Mouse (Mus musculus) kidney, postnatal 0 days (tissue): ENCODE measurements at regions not wholly inside any gene's neighbourhood (a gene's known extent, or its start where the extent isn't known, plus 50 kb on each side); places are given as distances from the start of the nearest gene placed in this dataset.
A peak's percentile ranks its signal among the peaks of the same experiment; 100 is the strongest.

Source experiments
- ATAC-seq: fragments of 200-750 bp; cut with Nextera tagmentation; replicated peaks from 2 replicates; pipeline ENCODE4 v1.8.0; 2017; ENCODE audit warnings: low read depth, moderate number of reproducible peaks, moderate TSS enrichment, moderate library complexity; ENCODE audit not compliant: low FRiP score
- DNase-seq: peaks from one replicate; pipeline ENCODE4 v3.0.0-alpha.2; 2016; ENCODE audit warnings: low spot score
- H3K27ac ChIP-seq: fragments of 300-500 bp; sonication (generic); 2 replicates; pipeline ENCODE4 v1.5.1; 2014; ENCODE audit warnings: mild to moderate bottlenecking
- H3K27me3 ChIP-seq: fragments of 300-500 bp; sonication (generic); 2 replicates; pipeline ENCODE4 v1.6.1; 2014; ENCODE audit warnings: low read length, mixed read lengths; ENCODE audit not compliant: insufficient read depth
- H3K36me3 ChIP-seq: fragments of 300-500 bp; sonication (generic); 2 replicates; pipeline ENCODE4 v1.6.1; 2014; ENCODE audit warnings: low read length, mixed read lengths; ENCODE audit not compliant: insufficient read depth
- H3K4me1 ChIP-seq: fragments of 300-500 bp; sonication (generic); replicated peaks from 2 replicates; pipeline ENCODE4 v1.6.1; 2014; ENCODE audit warnings: antibody characterized with exemption, low read length, mixed read lengths; ENCODE audit not compliant: insufficient read depth
- H3K4me2 ChIP-seq: fragments of 300-500 bp; sonication (generic); 2 replicates; pipeline ENCODE4 v1.6.1; 2014; ENCODE audit warnings: mild to moderate bottlenecking, low read length, moderate library complexity, mixed read lengths
- H3K4me3 ChIP-seq: fragments of 300-500 bp; sonication (generic); replicated peaks from 2 replicates; pipeline ENCODE4 v1.5.1; 2014; ENCODE audit warnings: low read depth, low read length
- H3K9ac ChIP-seq: fragments of 300-500 bp; sonication (generic); 2 replicates; pipeline ENCODE4 v1.6.1; 2014; ENCODE audit warnings: low read depth, low read length
- H3K9me3 ChIP-seq: fragments of 300-500 bp; sonication (generic); replicated peaks from 2 replicates; pipeline ENCODE4 v1.6.1; 2016; ENCODE audit warnings: low read length, inconsistent platforms, mixed read lengths
- CTCF ChIP-seq: IDR thresholded peaks from 2 replicates; pipeline ENCODE4 v1.5.1; 2016; ENCODE audit warnings: antibody characterized with exemption, low read depth, mild to moderate bottlenecking, moderate library complexity
- WGBS: fragments of 180-500 bp; shearing (Covaris S2); extraction: QIAGEN DNeasy Blood & Tissue Kit; methylation state at CpG from one replicate; pipeline ENCODE4 v1.1.7; 2014; 5-methylcytosine and 5-hydroxymethylcytosine counted together

GRCm38 (mm10) chr10:83964838-83965237, 242.2 kb downstream of the 1500009L16Rik start:
- TF ChIP-seq CTCF: no peak
- H3K36me3 ChIP-seq: no peaks in the 10 kb centered on the region
- no peak for ATAC-seq
- no peak overlapping the region for H3K4me3 ChIP-seq
- no peaks in the 10 kb centered on the region for H3K4me1 ChIP-seq
- no peak overlapping the region for H3K27ac ChIP-seq
- H3K9me3 ChIP-seq: no peaks in the 10 kb centered on the region
- no peak overlapping the region for H3K9ac ChIP-seq
- 58% methylated on average over 5 of the region's 5 CpGs for WGBS
- no peaks in the 10 kb centered on the region for H3K27me3 ChIP-seq
- peak; percentile 50 for DNase-seq
- H3K4me2 ChIP-seq: no peak overlapping the region

GRCm38 (mm10) chr10:83970501-83970900, 247.8 kb downstream of the 1500009L16Rik start:
- DNase-seq: peak; percentile 71
- no peak overlapping the region for H3K4me2 ChIP-seq
- H3K36me3 ChIP-seq: no peaks in the 10 kb centered on the region
- no peaks in the 10 kb centered on the region for H3K27me3 ChIP-seq
- no peak overlapping the region for H3K4me3 ChIP-seq
- H3K27ac ChIP-seq: no peak overlapping the region; the same call in 1 of the 2 replicates
- TF ChIP-seq CTCF: peak; percentile 54
- H3K9ac ChIP-seq: no peak overlapping the region
- no peaks in the 10 kb centered on the region for H3K4me1 ChIP-seq
- H3K9me3 ChIP-seq: no peaks in the 10 kb centered on the region
- 60% methylated on average over 3 of the region's 3 CpGs for WGBS
- no peak for ATAC-seq

- H3K27me3 ChIP-seq: no peaks in the 10 kb centered on the region
- TF ChIP-seq CTCF: no peak
- WGBS: 59% methylated on average over 6 of the region's 6 CpGs
- ATAC-seq: no peak
- H3K9me3 ChIP-seq: no peaks in the 10 kb centered on the region
- no peaks in the 10 kb centered on the region for H3K4me1 ChIP-seq
- no peak overlapping the region for H3K4me2 ChIP-seq
- H3K4me3 ChIP-seq: no peak overlapping the region
- H3K27ac ChIP-seq: no peak overlapping the region
- DNase-seq: peak; percentile 50
- H3K36me3 ChIP-seq: no peaks in the 10 kb centered on the region
- H3K9ac ChIP-seq: no peak overlapping the region
Measured at GRCm38 (mm10) chr10:83974548-83974947, 251.9 kb downstream of the 1500009L16Rik start.

GRCm38 (mm10) chr10:83976548-83976947, 253.9 kb downstream of the 1500009L16Rik start:
- no peaks in the 10 kb centered on the region for H3K4me1 ChIP-seq
- ATAC-seq (no peak), DNase-seq (no peak)
- H3K4me2 ChIP-seq: no peak overlapping the region
- WGBS: 56% methylated on average over 3 of the region's 3 CpGs
- no peaks in the 10 kb centered on the region for H3K9me3 ChIP-seq
- TF ChIP-seq CTCF: no peak
- H3K9ac ChIP-seq: no peak overlapping the region
- H3K4me3 ChIP-seq: no peak overlapping the region
- H3K36me3 ChIP-seq: no peaks in the 10 kb centered on the region
- H3K27me3 ChIP-seq: no peaks in the 10 kb centered on the region
- H3K27ac ChIP-seq: no peak overlapping the region

- Histone ChIP-seq H3K36me3 (no peaks in the 10 kb centered on the region), H3K9ac (no peak overlapping the region), H3K27ac (no peak overlapping the region), H3K4me1 (no peaks in the 10 kb centered on the region), H3K4me3 (no peak overlapping the region), H3K4me2 (no peak overlapping the region), H3K9me3 (no peaks in the 10 kb centered on the region), H3K27me3 (no peaks in the 10 kb centered on the region)
- WGBS: 63% methylated on average over 2 of the region's 2 CpGs
- no peak for DNase-seq
- no peak for TF ChIP-seq CTCF
- ATAC-seq: no peak
Measured at GRCm38 (mm10) chr10:83979930-83980329, 257.3 kb downstream of the 1500009L16Rik start.

GRCm38 (mm10) chr10:83984697-83985415, 262.2 kb downstream of the 1500009L16Rik start:
- TF ChIP-seq CTCF: no peak
- Histone ChIP-seq H3K36me3 (no peaks in the 10 kb centered on the region), H3K4me3 (no peak overlapping the region), H3K9ac (no peak overlapping the region), H3K9me3 (no peaks in the 10 kb centered on the region), H3K27me3 (no peaks in the 10 kb centered on the region), H3K4me2 (no peak overlapping the region), H3K4me1 (no peaks in the 10 kb centered on the region), H3K27ac (no peak overlapping the region)
- WGBS: 49% methylated on average over 12 of the region's 12 CpGs
- no peak for DNase-seq
- ATAC-seq: peak; percentile 43; the same call in 1 of the 2 replicates
